Comparison of ENCODE assay signal across 9 mouse cellular contexts in the genomic region with DNA sequence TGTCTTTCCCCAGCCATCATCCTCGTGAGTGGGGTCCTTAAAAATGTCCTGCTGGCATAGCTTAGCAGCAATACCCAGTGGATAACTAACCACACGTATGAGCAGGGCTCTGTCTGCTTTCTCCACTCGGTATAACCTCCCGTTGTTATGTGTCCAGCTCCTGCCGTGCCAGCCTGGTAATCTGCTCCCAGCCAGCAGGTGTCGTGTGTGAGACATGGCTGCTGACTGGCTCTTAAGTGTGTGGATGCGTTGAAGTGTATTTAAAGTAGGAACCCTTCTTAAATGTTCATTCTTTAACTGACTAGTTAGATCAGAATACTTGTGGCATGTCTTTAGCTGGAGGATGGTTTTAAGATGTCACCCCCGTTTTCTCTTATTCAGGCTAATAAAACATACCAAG.
DNase-seq lines count a peak whose midpoint lies in the region; ATAC-seq and TF ChIP-seq lines count a peak whose summit lies in the region.
"Had no signal": no experiment of that assay in that cellular context is flagged by ENCODE, and none has a peak within 500 bp of the region (broad histone marks: within the 10 kb centered on the region; RNA-seq: fewer than 3 reads in every experiment).

No protein-coding gene starts in this region.

- no peak overlapping the region for H3K9ac ChIP-seq in limb, embryonic 14.5 days (ENCODE audit: low read depth, low read length, severe bottlenecking)
- no peak overlapping the region for H3K9ac ChIP-seq in stomach, embryonic 15.5 days

- peak; percentile 21 to 24 for DNase-seq in urinary bladder, adult 18-20 months (ENCODE audit: low spot score in 2 of 2)
- no peak for DNase-seq in urinary bladder, postnatal 10 days (ENCODE audit: low spot score)
- peak; percentile 78 to 80 for DNase-seq in cerebellum, postnatal 14 days
- DNase-seq in frontal cortex, postnatal 36 days (ENCODE audit: low spot score in 2 of 2) = peak; percentile 56 to 67
- DNase-seq in kidney, adult 18-20 months = peak; percentile 61
- DNase-seq in limb, embryonic 14.5 days (ENCODE audit: low spot score) = peak; percentile 48
- DNase-seq in naive thymus-derived CD4-positive, alpha-beta T cell, adult 2 months (ENCODE audit: low read depth) = peak; percentile 61

- ATAC-seq in limb, embryonic 14.5 days (ENCODE audit: low FRiP score, low read depth) = peak; percentile 82
- ATAC-seq in stomach, embryonic 15.5 days (ENCODE audit: insufficient read depth, low FRiP score, low read depth) = peak; percentile 58; the same call in 1 of the 2 replicates

- no peaks in the 10 kb centered on the region for H3K27me3 ChIP-seq in limb, embryonic 14.5 days (ENCODE audit: control insufficient read depth, insufficient read depth, low read length)
- H3K27me3 ChIP-seq in stomach, embryonic 15.5 days (replicated peaks) = no peaks in the 10 kb centered on the region

- 49% methylated on average over 8 of the region's 8 CpGs for WGBS in limb, embryonic 14.5 days
- WGBS in stomach, embryonic 15.5 days = 42% methylated on average over 8 of the region's 8 CpGs

- H3K4me3 ChIP-seq in limb, embryonic 14.5 days (replicated peaks; ENCODE audit: low read length) = no peak overlapping the region
- no peak overlapping the region for H3K4me3 ChIP-seq in stomach, embryonic 15.5 days (replicated peaks)
- H3K4me3 ChIP-seq: myocyte had no signal

- no peaks in the 10 kb centered on the region for H3K9me3 ChIP-seq in limb, embryonic 14.5 days (ENCODE audit: control insufficient read depth, low read length)
- no peaks in the 10 kb centered on the region for H3K9me3 ChIP-seq in stomach, embryonic 15.5 days

- H3K27ac ChIP-seq in limb, embryonic 14.5 days (replicated peaks; ENCODE audit: low read depth, low read length) = no peak overlapping the region
- H3K27ac ChIP-seq in stomach, embryonic 15.5 days = no peak overlapping the region

- H3K36me3 ChIP-seq in limb, embryonic 14.5 days (ENCODE audit: control insufficient read depth, insufficient read depth, low read length) = peaks cover 8% of the 10 kb centered on the region; the same call in 1 of the 2 replicates
- H3K36me3 ChIP-seq in stomach, embryonic 15.5 days = peaks cover 3% of the 10 kb centered on the region; the same call in 1 of the 2 replicates

- no peak overlapping the region for H3K4me2 ChIP-seq in limb, embryonic 14.5 days (replicated peaks; ENCODE audit: low read depth, low read length, severe bottlenecking)
- H3K4me2 ChIP-seq in stomach, embryonic 15.5 days = no peak overlapping the region

- no peak for TF ChIP-seq POLR2A in limb, embryonic 14.5 days (IDR thresholded peaks at IDR 0.05; ENCODE audit: borderline replicate concordance, extremely low read depth, insufficient read depth, insufficient read length)

- H3K4me1 ChIP-seq in limb, embryonic 14.5 days (ENCODE audit: control insufficient read depth, insufficient read depth, low read length) = no peaks in the 10 kb centered on the region
- H3K4me1 ChIP-seq in stomach, embryonic 15.5 days = no peaks in the 10 kb centered on the region
